Mouse (Mus musculus): ENCODE data around the gene Abhd17a.
"Not testable (repeated sequence)": the region's sequence is repeated elsewhere in the genome, so short reads cannot be mapped to it uniquely, and the experiment has no call there.

The Abhd17a gene

GRCm38 (mm10) chr10:80609269-80609924 lies 19.3 kb upstream of the Abhd17a start:
- DNase-seq (ENCODE audit: extremely low read depth, low read depth, low spot score): no peak

- DNase-seq (ENCODE audit: extremely low read depth, low read depth, low spot score): no peak
Measured at GRCm38 (mm10) chr10:80608435-80608834, 18.3 kb upstream of the Abhd17a start.

GRCm38 (mm10) chr10:80606737-80607350 lies 16.7 kb upstream of the Abhd17a start:
- DNase-seq (ENCODE audit: extremely low read depth, low read depth, low spot score): no peak

- no peak for DNase-seq (ENCODE audit: extremely low read depth, low read depth, low spot score)
Measured at GRCm38 (mm10) chr10:80606306-80606705, 16.2 kb upstream of the Abhd17a start.

GRCm38 (mm10) chr10:80605721-80606120 lies 15.6 kb upstream of the Abhd17a start, which contains the start of gene Gm49322:
Gene Gm49322 (plus strand): TSS chr10:80606021.
- DNase-seq (ENCODE audit: extremely low read depth, low read depth, low spot score): not testable (repeated sequence)

- no peak for DNase-seq (ENCODE audit: extremely low read depth, low read depth, low spot score)
Measured at GRCm38 (mm10) chr10:80604988-80605387, 14.8 kb upstream of the Abhd17a start.

- DNase-seq (ENCODE audit: extremely low read depth, low read depth, low spot score): no peak
Measured at GRCm38 (mm10) chr10:80604001-80604509, 13.9 kb upstream of the Abhd17a start.

- no peak for DNase-seq (ENCODE audit: extremely low read depth, low read depth, low spot score)
Measured at GRCm38 (mm10) chr10:80603364-80603763, 13.2 kb upstream of the Abhd17a start.

GRCm38 (mm10) chr10:80602698-80603325 lies 12.7 kb upstream of the Abhd17a start, which contains the start of the genes Scamp4 and Adat3:
Gene Scamp4 (plus strand): TSS chr10:80602872.
Gene Adat3 (plus strand): TSS chr10:80602880.
- DNase-seq (ENCODE audit: extremely low read depth, low read depth, low spot score): no peak

- no peak for DNase-seq (ENCODE audit: extremely low read depth, low read depth, low spot score)
Measured at GRCm38 (mm10) chr10:80596318-80596717, 6.2 kb upstream of the Abhd17a start.

GRCm38 (mm10) chr10:80589127-80589878 lies 838 bp downstream of the Abhd17a start:
- DNase-seq (ENCODE audit: extremely low read depth, low read depth, low spot score): no peak

GRCm38 (mm10) chr10:80587305-80587657 lies 2.9 kb downstream of the Abhd17a start:
- no peak for DNase-seq (ENCODE audit: extremely low read depth, low read depth, low spot score)

- no peak for DNase-seq (ENCODE audit: extremely low read depth, low read depth, low spot score)
Measured at GRCm38 (mm10) chr10:80586407-80587304, 3.5 kb downstream of the Abhd17a start.

GRCm38 (mm10) chr10:80585581-80585980 lies 4.6 kb downstream of the Abhd17a start:
- no peak for DNase-seq (ENCODE audit: extremely low read depth, low read depth, low spot score)

GRCm38 (mm10) chr10:80584642-80585552 lies 5.2 kb downstream of the Abhd17a start:
- DNase-seq (ENCODE audit: extremely low read depth, low read depth, low spot score): no peak

- no peak for DNase-seq (ENCODE audit: extremely low read depth, low read depth, low spot score)
Measured at GRCm38 (mm10) chr10:80584045-80584488, 6.1 kb downstream of the Abhd17a start.

- DNase-seq (ENCODE audit: extremely low read depth, low read depth, low spot score): no peak
Measured at GRCm38 (mm10) chr10:80583047-80583446, 7.1 kb downstream of the Abhd17a start.

GRCm38 (mm10) chr10:80578911-80579310 lies 11.2 kb downstream of the Abhd17a start:
- no peak for DNase-seq (ENCODE audit: extremely low read depth, low read depth, low spot score)

- DNase-seq (ENCODE audit: extremely low read depth, low read depth, low spot score): no peak
Measured at GRCm38 (mm10) chr10:80578131-80578750, 11.9 kb downstream of the Abhd17a start.

Measured in fat pad, adult 2 months (tissue).